Mouse (Mus musculus) kidney, postnatal 25 days (tissue): Measurements from ENCODE around the gene Fbp2.
"Not testable (repeated sequence)": the region's sequence is repeated elsewhere in the genome, so short reads cannot be mapped to it uniquely, and the experiment has no call there.

ENCODE experiments used
- DNase-seq, 2 experiments: peaks; one replicate each; pipeline ENCODE4 v3.0.0; 2021; ENCODE audit warnings: mixed read lengths in 2 of 2

Gene Fbp2

DNA sequence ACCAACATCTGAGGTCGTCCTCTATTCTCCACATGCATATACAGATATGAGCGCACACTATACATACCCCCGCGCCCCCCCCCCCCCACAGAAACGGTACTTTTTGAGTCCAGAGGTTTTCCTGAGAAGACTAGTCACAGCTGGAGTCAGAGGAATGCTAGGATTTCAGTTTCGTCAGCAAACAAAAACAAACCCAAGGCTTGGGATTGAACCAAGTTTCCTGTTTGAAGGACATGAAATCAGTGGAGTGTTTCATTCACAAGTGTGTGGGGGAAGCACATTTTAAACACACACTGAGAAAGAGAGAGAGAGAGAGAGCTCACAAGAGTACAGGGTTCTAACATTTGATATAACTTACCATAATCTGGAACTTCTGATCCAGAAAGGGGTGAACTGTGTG, 5.5 kb upstream of the Fbp2 start:
- DNase-seq, result no peak

DNA sequence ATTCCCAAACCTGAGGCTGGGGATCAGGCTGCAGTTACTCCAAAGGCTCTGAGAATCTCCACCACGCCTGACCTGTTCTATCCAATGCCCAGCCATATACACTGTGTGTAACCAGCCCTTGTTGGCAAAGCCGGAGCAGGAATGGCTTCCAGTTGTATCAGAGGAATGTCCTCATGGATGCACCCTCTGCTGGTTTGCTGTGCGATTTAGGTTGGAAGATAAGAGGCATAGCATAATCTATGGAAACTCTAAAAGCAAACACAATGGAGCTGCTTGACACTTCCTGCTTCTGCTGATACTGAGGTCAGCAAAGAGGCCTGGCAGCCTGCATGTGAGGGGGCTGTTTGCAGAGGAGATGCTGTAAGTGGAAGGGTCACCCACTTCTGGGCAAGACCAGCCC, 4.7 kb upstream of the Fbp2 start:
- no peak for DNase-seq

DNA sequence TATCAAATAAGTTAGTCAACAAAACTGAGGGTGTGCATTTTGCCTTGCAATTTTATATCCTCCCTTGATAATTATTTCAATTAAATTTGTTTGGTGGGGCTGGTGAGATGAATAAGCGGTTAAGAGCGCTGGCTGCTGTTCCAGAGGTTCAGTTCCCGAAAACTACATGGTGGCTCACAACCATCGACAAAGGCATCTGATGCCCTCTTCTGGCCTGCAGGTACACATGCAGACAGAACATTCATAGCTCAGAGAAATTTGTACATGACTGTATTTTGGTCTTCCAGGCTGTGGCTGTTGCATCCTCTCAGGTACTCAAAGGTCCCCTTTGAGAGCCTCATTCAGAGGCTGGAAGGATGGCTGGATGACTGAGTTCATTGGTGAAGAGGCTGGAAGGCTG, 1.8 kb upstream of the Fbp2 start:
- DNase-seq, result no peak

DNA sequence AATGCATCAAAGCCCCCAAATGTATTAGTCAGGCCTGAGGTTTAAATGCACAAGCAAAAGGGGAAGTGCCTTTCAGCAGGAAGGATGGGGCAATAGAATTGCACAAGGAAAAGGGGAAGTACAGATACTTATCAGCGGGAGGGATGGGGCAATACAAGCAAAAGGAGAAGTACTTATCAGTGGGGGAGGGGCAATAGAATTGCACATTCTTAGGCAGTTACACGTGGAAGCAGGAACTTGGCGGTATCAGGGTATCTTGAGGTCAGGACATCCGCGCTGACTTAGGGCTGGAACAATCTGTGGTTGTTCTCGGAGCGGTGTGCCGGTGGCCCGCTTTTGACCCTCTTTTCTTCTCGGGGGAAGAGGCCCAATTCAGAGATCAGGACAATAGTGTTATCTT, 1.0 kb upstream of the Fbp2 start:
- DNase-seq, result not testable (repeated sequence)

DNA sequence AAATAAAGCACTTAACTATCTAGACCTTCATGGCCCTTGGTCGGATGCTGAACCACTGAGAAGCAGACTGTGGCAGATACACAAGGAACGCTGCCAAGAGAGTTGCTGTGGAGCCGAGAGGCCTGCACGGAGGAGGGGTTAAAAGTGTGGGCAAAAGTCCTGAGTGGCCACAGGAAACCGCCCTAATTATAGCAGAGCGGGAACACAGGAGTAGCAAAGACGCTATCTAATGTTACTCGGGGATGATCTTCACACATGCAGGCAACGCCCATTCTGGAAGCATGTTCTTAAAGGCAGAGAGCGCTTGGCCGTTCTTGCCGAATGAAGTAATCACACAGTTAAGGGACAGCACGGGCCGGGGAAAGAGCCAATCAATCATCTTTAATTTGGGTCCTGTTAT, 1.4 kb downstream of the Fbp2 start:
- peak in 1 of 2 experiments; percentile 36 for DNase-seq

DNA sequence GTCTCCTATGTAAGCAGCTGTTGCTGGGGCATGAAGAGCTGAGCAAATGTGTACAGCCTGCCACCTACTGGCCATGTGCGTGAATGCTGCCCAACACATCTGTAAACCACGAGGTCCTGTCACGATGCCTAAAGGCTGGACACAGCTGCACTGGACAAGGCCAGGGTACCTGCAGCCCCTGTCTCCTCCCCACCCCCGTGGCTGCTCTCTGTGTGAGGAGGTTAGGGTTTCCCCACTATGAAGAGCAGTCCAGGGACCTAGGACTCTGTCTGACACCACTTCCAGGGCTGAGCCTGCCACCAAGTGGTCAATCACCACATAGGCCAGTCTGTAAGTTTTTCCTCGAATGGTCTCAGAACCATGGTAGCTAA, 1.9 kb downstream of the Fbp2 start:
- peak; percentile 85 to 87 for DNase-seq

DNA sequence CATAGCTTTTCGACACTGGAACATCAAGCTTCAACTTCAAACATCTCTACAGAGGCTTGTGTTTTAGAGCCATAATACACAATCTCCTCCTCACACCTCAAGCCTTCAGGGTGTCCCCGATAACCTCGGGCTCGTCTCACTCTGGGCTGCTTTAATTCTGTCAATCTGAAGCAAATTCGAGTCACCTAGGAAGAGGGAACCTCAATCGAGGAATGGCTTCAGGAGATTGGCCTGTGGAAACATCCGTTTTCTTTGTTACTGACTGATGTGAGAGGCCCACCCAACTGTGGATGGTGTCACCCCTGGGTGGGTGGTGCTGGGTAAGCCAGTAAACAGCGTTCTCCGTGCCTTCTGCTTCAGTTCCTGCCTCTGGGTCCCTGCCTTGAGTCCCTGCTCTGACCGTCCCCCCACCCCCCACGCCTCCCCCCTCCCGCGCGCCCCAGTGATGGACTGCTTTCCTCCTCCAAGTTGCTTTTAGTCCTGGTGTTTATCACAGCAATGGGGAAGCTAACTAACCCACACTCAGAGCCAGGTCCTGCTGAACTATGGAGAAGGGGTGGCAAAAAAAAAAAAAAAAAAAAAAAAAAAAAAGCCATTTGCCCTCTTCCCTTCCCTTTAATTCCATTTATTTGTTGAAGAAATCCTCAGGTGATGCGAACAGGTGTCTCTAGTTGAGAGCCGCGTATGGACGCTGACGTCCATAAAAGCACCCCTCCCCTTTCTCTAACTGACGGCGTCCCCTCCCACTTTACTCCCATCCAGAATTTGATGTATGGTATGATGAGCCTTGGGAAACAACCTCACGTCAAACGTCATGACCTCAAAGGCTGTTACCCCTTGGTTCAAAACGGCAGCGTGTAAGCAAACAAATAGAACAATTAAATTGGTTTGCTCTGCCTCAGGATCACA, 2.6 kb downstream of the Fbp2 start:
- no peak for DNase-seq

DNA sequence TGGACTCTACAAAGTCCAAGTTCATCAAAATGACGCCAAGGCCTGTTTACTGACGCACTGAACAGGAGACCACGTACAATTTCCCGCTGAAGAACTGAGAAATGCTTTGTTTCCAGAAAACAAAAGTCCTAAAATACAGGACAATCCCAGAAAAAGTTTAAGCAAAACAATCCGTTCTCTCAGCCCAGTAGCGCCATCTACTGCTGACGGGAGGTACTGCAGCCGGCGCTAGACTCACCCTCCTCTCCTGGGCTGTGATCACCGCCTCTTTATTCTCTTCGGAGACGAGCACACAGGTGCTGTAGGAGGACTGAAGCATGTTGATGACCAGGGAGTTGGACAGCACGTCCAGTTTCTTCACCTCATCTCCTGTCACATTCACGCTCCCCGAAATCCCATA, 3.6 kb downstream of the Fbp2 start:
- DNase-seq, result peak; percentile 72 to 86

DNA sequence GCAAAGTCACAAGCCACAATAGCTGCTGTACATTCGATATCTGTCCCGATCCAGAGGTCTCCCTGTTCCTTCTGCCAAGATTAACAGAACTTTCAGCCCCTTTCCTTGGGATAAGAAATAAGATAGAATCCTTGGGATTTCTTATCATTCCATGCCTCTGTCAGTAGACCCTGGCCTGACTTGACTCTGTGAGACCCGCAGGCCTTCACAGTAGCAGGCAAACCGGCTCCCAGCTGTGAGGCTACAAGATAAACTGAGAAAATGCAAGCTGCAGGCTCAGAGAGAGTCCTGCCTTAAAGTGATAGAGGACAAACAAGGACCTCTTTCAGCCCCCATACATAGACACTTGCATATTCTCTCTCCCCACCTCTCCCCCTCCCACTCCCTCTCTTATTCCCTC, 24.9 kb downstream of the Fbp2 start:
- DNase-seq, result no peak

DNA sequence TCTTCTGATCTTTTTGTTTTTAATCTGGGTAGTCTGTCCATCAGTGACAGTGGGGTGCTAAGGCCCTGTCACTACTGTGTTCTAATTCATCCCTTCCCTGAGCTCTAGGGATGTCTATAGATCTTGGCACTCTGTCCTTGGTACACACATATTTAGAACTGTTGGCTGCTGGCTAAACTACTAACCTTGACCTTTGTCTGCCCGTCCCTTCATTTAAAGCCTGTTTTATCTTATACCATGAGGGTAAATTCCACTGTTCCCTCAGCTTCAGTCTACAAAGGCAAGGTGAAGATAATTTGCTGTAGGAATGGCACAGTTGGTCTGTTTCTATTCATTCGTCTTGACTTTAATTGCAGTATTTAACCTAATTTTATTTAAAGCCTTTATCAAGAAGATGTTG, 26.0 kb downstream of the Fbp2 start:
- DNase-seq, result no peak

DNA sequence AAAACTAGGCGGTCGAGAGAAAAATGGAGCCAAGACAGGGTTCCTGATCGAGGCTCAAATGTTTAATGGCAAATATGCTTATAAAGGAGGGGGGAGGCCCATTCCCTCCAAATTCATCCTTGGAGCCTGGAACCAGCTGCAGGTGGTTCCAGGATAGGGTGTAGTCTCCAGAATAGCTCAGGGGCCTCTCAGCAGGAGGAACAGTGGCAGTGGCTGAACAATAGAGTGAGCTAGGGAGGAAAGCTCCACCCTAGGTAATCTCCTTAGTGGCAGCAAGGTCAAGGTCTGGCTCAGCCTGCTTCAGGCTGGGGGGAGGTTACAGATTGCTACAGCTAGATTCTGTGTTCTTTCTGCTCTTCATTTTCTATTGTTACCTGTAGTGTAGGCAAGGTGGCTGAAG, 42.5 kb downstream of the Fbp2 start:
- DNase-seq, result not testable (repeated sequence)

DNA sequence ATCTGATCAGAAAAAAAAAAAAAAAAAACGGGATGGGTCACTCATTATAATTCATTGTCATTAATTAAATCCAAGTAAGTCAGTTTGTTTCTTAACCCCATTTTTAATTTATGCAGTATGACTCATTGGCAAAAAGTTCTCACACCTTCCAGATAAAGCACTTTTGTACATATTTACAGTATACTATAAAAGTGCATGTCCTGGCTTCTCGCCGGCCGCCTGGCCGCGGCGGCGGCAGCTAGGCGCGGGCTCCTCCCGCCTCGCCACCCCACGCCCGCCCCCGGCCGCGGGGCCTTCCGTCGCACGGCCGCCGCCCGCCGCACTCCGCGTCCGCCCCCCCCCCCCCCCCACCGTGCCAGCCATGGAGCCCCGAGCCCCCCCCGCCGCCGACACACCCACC, 45.5 kb downstream of the Fbp2 start:
- DNase-seq, result peak in 1 of 2 experiments; percentile 35

DNA sequence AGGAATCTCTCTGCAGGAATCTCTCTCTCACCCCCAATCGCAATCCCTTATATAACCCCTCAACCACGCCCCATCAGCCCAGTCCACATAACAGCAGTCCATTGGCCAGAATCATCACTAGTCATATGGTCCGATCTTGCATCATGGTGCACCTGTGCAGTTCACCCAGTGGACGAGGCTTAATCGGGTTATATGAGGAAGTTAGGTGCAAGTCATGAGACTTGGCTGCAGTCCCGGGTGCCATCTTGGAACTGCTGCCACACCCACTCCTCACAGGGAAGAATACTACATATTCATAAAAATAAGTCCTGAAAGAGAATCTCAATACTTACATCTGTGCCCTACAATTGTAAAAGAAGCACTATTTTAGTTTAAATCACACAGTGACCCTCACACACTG, 50.2 kb downstream of the Fbp2 start:
- DNase-seq, result not testable (repeated sequence)
